Mouse (Mus musculus) spleen, adult 2 months (tissue): ENCODE results near the gene Fkbp7.

Experiments used
- CTCF ChIP-seq: fragments of 200-500 bp; IDR thresholded peaks from 2 replicates; pipeline ENCODE4 v1.5.1; 2011; ENCODE audit warnings: mild to moderate bottlenecking, inconsistent platforms; ENCODE audit not compliant: insufficient read depth, insufficient read length, insufficient replicate concordance; ENCODE audit errors: extremely low read depth
- POLR2A ChIP-seq: fragments of 200-500 bp; IDR thresholded peaks from 2 replicates; pipeline ENCODE4 v1.6.1; 2011; ENCODE audit warnings: low read depth, low read length, inconsistent platforms

DNA sequence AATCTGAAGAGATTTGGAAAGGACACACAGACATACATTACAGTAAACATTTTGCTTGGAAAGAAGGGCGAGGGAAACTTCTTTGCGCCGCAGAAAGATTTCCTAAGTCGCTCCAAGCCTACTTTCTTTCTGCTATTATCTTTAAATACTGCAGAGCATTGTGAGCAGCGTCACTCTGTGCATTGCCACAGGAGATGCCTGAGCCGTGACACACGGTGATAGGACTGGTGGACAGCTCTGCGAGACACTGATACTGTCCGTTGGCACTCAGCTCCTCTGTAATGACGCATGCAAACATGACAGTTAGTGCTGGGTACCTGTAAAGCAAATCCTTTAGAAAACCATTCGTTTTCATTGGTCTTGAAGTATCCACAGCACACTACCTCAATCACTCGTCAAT lies 42.6 kb downstream of the Fkbp7 start:
- TF ChIP-seq POLR2A (no peak), CTCF (no peak)
